Mouse (Mus musculus) ovary, postnatal 36 days (tissue): ENCODE measurements around the gene Cyp3a41a.
"Not testable (repeated sequence)": the region's sequence is repeated elsewhere in the genome, so short reads cannot be mapped to it uniquely, and the experiment has no call there.

Experiments
- DNase-seq: peaks from one replicate; pipeline ENCODE4 v3.0.0; 2022; ENCODE audit warnings: low spot score, mixed read lengths

The Cyp3a41a gene

DNA sequence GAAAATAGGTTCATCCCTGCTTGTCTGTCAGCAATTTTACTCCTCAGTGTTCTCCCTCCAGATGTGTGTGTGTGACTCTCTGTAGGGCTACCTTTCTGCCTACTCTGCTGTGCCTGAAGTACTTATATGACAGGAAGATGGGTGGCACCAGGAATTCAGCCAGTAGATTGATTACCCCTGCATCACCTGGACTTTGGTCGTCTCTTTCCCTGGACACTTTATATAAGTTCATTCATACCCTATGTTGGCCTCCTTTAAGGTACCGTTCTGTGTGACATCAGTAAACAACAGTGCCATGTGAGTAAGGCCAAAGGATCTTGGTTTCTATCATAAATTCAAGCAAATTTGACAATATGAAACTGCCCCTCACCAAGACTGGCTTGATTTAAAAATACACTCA lies at the start of gene Cyp3a41a:
Gene Cyp3a41a (minus strand): TSS at position 101 of the 400 bp plus-strand sequence.
- DNase-seq = not testable (repeated sequence)

DNA sequence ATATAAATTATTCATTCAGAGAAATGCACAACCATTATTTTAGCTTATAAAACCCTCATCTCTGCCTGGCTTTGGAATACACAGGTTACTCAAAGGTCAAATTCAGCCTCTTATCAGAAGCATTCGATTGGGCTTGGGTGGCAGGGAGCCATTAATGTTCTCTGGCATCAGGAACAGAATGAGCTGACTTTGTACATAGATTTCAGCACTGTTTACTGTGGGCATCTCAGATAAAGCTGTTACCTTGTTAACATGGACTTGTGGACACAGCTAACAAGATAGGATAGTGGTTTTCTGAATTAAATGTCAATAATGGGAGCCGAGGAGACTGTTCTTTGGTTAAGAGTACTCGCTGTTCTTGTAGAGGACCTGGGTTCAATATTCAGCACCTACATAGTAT lies 17.6 kb upstream of the Cyp3a41a start:
- DNase-seq = not testable (repeated sequence)

DNA sequence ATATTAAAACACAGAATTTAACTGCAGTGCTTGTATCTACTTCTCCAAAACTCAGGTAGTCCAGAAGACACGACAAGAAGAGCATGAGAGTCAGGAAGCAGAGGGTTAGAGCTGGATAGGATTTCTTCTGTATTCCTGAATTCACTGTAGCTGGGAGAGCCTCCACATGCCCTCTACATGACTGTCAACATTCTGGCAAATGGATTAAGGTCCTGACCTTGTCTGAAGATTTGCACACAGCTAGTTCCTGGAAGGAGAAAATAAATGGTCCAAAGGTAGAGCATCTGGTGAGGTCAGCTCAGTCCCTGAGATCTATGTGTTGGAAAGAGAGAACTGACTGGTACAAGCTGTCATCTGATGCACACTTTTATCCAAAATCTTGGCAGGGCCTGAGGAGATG lies 5.6 kb downstream of the Cyp3a41a start:
- DNase-seq = not testable (repeated sequence)

DNA sequence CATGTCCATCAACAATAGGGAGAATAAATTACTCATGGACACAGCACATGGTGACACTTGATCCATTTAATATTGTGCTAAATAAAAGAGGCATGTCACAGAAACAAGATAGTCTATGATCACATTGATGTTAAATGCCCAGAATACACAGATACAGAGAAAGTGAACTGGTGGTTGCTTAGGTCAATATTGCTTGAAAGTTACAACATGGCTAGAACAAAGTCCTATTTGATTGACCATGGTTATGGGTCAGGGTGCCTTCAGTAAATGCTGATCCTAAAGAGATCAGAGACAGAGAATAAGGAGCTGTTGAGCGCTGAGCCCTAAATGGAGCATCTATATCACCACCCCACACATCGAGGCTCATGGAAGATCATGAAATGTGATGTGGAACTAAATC lies 12.6 kb downstream of the Cyp3a41a start:
- DNase-seq = not testable (repeated sequence)

DNA sequence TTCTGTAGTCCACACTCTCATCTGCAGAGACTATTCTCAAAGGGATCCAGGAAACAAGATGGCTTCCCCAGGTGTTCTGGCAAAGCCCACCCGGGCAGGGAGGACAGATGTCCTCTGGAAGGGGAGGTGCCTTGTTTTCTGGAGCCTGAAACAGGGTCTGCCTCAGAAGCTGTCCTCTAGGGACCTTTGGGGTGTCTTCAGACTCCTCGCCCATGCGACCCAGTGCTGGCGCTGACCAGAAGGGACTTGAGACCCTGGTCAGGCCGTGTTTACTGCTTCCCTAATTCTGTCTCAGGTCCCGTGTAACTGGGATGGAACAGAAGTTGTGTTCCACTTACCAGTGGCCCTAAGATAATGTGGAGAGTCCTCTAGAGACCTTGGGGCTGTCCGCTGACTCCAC lies 57.9 kb downstream of the Cyp3a41a start:
- DNase-seq = no peak

DNA sequence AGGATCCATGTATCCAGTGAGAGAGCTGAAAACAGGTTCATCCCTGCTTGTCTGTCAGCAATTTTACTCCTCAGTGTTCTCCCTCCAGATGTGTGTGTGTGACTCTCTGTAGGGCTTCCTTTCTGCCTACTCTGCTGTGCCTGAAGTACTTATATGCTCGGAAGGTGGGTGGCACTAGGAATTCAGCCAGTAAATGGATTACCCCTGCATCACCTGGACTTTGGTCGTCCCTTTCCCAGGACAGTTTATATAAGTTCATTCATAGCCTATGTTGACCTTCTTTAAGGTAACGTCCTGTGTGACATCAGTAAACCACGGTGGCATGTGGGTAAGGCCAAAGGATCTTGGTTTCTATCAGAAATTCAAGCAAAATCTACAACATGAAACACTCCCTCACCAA lies 72.2 kb downstream of the Cyp3a41a start:
- DNase-seq = no peak
